Mouse (Mus musculus) myocyte (in vitro differentiated cells): ENCODE measurements around the gene Mcur1.

Experiments used
- CEBPB ChIP-seq: IDR thresholded peaks from 2 replicates; pipeline ENCODE4 v1.6.1; 2011; ENCODE audit warnings: mild to moderate bottlenecking, moderate library complexity; ENCODE audit not compliant: poor library complexity, insufficient read depth, severe bottlenecking
- E2F4 ChIP-seq: IDR thresholded peaks from one replicate; pipeline ENCODE4 v1.6.1; 2011; ENCODE audit warnings: mild to moderate bottlenecking, control low read depth, moderate library complexity; ENCODE audit not compliant: insufficient read depth
- MAX ChIP-seq: IDR thresholded peaks from one replicate; pipeline ENCODE4 v1.6.1; 2011; ENCODE audit warnings: low read depth, mild to moderate bottlenecking, control low read depth
- MYOD1 ChIP-seq, 3 experiments: IDR thresholded peaks; one replicate each; pipeline ENCODE4 v1.6.1; 2011; ENCODE audit warnings: control low read depth in 2 of 3, low read depth in 2 of 3, mild to moderate bottlenecking in 2 of 3, moderate library complexity in 1 of 3; ENCODE audit not compliant: insufficient read length in 2 of 3, control insufficient read depth in 1 of 3
- MYOG ChIP-seq, 3 experiments: IDR thresholded peaks; one replicate each; pipeline ENCODE4 v1.6.1; 2011; ENCODE audit warnings: control low read depth in 2 of 3, low read depth in 2 of 3, mild to moderate bottlenecking in 2 of 3; ENCODE audit not compliant: insufficient read length in 2 of 3, control insufficient read depth in 1 of 3, insufficient read depth in 1 of 3
- POLR2A ChIP-seq: IDR thresholded peaks from one replicate; pipeline ENCODE4 v1.6.1; 2011; ENCODE audit warnings: low read depth, mild to moderate bottlenecking, control low read depth, moderate library complexity; ENCODE audit not compliant: insufficient read length
- POLR2AphosphoS2 ChIP-seq: IDR thresholded peaks from one replicate; pipeline ENCODE4 v1.6.1; 2011; ENCODE audit warnings: low read depth, control low read depth; ENCODE audit not compliant: insufficient read length
- REST ChIP-seq: IDR thresholded peaks from one replicate; pipeline ENCODE4 v1.6.1; 2011; ENCODE audit warnings: mild to moderate bottlenecking, control low read depth, moderate library complexity; ENCODE audit not compliant: insufficient read depth, insufficient read length
- SRF ChIP-seq: IDR thresholded peaks from one replicate; pipeline ENCODE4 v1.6.1; 2011; ENCODE audit warnings: low read depth; ENCODE audit not compliant: control insufficient read depth, insufficient read length
- TCF12 ChIP-seq: IDR thresholded peaks from one replicate; pipeline ENCODE4 v1.6.1; 2011; ENCODE audit warnings: mild to moderate bottlenecking, control low read depth; ENCODE audit not compliant: poor library complexity, insufficient read depth, severe bottlenecking
- TCF3 ChIP-seq: IDR thresholded peaks from one replicate; pipeline ENCODE4 v1.6.1; 2011; ENCODE audit warnings: low read depth, control low read depth; ENCODE audit not compliant: insufficient read length
- USF1 ChIP-seq: IDR thresholded peaks from one replicate; pipeline ENCODE4 v1.6.1; 2011; ENCODE audit warnings: low read depth, mild to moderate bottlenecking, control low read depth, moderate library complexity

DNA sequence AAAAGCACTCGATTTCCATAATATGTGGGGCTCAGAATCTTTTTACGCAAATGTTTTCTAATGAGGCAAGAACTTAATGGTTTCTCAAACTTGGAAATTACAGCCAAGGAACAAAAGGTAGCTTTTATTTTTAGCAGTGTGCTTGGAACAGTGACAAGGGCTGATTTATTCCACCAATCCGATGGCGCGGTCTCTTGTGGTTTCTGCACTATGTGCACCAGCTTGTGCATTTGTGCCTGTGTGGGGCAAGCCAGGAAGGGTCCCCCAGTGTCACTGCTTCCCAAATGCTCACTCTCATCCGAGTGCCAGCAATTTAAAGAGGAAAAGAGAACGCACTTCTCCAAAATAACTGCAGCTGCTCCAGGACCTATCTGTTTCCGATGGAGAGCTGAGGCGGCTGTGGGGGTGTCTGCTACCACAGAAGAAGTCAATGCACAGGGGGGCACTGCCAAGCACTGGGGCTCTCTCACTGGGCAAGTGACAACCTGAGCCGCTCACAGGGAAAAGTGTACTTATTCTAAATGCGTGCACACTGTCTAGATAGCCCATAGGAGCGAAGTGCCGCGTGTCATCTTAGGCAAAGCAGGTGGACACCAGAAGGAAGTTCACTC is 19.7 kb downstream of the Mcur1 start:
- no peak for TF ChIP-seq TCF3
- no peak for TF ChIP-seq POLR2A
- no peak for TF ChIP-seq MYOG (IDR thresholded peaks at IDR 0.05; ENCODE audit: control insufficient read depth in 1 of 3, insufficient read depth in 1 of 3, insufficient read length in 2 of 3, low read depth in 2 of 3)
- TF ChIP-seq POLR2AphosphoS2 = no peak
- no peak for TF ChIP-seq MYOD1 (IDR thresholded peaks at IDR 0.05; ENCODE audit: control insufficient read depth in 1 of 3, insufficient read length in 2 of 3, low read depth in 2 of 3)
- no peak for TF ChIP-seq TCF12
- TF ChIP-seq REST = no peak
- no peak for TF ChIP-seq CEBPB
- TF ChIP-seq MAX = no peak
- no peak for TF ChIP-seq USF1
- no peak for TF ChIP-seq E2F4
- no peak for TF ChIP-seq SRF
